Mouse (Mus musculus): ENCODE measurements around the gene Ttbk1. TPM values are rescaled to one million over a fixed set of nuclear protein-coding genes. Genes with fewer than 3 reads are reported as not detected.

Gene Ttbk1
- polyA plus RNA-seq, 1 experiment from 2014 or later: 5.0 TPM

DNA sequence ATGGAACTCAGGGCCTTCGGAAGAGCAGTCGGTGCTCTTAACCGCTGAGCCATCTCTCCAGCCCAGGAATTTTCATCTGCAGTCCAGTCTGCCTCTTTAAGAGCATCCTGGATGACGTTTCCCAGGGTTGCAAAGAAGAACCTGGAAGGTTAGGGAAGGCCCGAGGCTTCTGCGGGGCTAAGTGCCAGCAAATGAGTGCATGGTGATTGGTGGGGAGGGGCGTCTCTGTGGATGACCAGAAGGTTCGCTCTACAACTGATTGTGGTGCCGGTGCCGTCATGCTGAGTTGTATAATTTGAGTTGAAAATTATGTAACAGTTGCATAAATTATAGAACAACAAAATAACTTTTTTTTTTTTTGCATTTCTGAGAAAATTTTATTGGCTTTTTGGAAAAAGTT, 48.3 kb downstream of the Ttbk1 start:
- H3K9me3 ChIP-seq: no peaks in the 10 kb centered on the region
- H3K9ac ChIP-seq: no peak overlapping the region
- peaks cover 51% of the 10 kb centered on the region for H3K27me3 ChIP-seq
- H3K27ac ChIP-seq: no peak overlapping the region
- H3K4me1 ChIP-seq: peaks cover 16% of the 10 kb centered on the region; the same call in 1 of the 2 replicates
- no peaks in the 10 kb centered on the region; the same call in 1 of the 2 replicates for H3K36me3 ChIP-seq (replicated peaks)
- 94% methylated on average over 10 of the region's 10 CpGs for WGBS
- no peak for ATAC-seq (ENCODE audit: low FRiP score)
- H3K4me2 ChIP-seq: no peak overlapping the region
- H3K4me3 ChIP-seq (replicated peaks): no peak overlapping the region

- WGBS: 88% methylated on average over 4 of the region's 4 CpGs
- Histone ChIP-seq H3K4me3 (replicated peaks) (no peak within 1 kb of the TSS), H3K9ac (no peak within 1 kb of the TSS), H3K27me3 (peaks cover 51% of the 10 kb centered on the region), H3K27ac (no peak within 1 kb of the TSS), H3K36me3 (replicated peaks) (no peaks in the 10 kb centered on the region; the same call in 1 of the 2 replicates), H3K4me2 (no peak within 1 kb of the TSS), H3K9me3 (no peaks in the 10 kb centered on the region), H3K4me1 (peaks cover 22% of the 10 kb centered on the region)
- no peak for ATAC-seq (ENCODE audit: low FRiP score)
Observed at GRCm38 (mm10) chr17:46438298-46438873, 49.1 kb downstream of the Ttbk1 start, which contains the start of gene Slc22a7. Slc22a7 (minus strand) TSS chr17:46438457.

DNA sequence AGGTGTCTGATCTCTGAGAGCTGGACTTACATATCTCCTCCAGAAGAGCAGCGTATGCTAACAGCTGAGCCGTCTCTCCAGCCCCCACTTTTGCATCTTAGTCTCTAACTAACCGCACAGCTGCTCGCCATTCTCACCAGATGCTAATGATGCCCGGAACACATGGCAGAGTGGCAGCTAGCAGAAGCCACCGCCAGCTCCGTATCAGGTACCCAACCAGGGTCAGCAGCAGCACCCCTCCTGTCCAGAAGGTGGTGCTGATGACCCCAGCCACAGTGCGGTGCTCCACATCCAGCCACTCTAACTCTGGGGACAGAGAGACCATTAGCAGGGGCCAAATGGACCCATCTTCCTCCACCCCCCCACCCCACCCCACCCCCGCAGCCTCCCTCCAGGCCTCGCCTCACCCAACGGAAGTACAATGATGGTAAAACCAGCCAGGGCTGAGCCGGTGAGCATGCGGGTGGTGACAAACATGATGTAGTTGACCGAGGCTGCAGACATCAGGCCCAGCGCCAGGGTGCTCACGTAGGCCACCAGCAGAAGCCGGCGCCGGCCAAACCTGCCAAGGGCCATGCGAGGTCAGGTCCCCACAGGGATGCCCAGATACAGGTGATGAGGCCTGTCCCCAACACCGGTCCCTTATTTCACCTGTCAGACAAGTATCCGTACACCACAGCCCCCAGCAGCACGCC, 50.7 kb downstream of the Ttbk1 start:
- H3K4me1 ChIP-seq: peaks cover 15% of the 10 kb centered on the region
- H3K27me3 ChIP-seq: peaks cover 39% of the 10 kb centered on the region
- no peaks in the 10 kb centered on the region for H3K9me3 ChIP-seq
- H3K4me3 ChIP-seq (replicated peaks): no peak overlapping the region
- H3K27ac ChIP-seq: no peak overlapping the region
- ATAC-seq (ENCODE audit: low FRiP score): peak; percentile 62
- H3K4me2 ChIP-seq: peak overlapping the region; percentile 10; the same call in 1 of the 2 replicates
- H3K36me3 ChIP-seq (replicated peaks): no peaks in the 10 kb centered on the region
- WGBS: 28% methylated on average over 23 of the region's 23 CpGs
- no peak overlapping the region for H3K9ac ChIP-seq

GRCm38 (mm10) chr17:46433627-46434026, 53.8 kb downstream of the Ttbk1 start:
- Histone ChIP-seq H3K4me2 (peak overlapping the region; percentile 47), H3K36me3 (replicated peaks) (no peaks in the 10 kb centered on the region), H3K9ac (0 out of 2 replicates have a peak overlapping the region, but pooled peaks have one; percentile 33), H3K4me3 (replicated peaks) (0 out of 2 replicates have a peak overlapping the region, but pooled peaks have one; percentile 19), H3K4me1 (peaks cover 21% of the 10 kb centered on the region), H3K27me3 (peaks cover 37% of the 10 kb centered on the region), H3K27ac (no peak overlapping the region), H3K9me3 (no peaks in the 10 kb centered on the region)
- ATAC-seq (ENCODE audit: low FRiP score): peak; percentile 48; the same call in 1 of the 2 replicates
- WGBS: 4% methylated on average over 17 of the region's 17 CpGs

- Histone ChIP-seq H3K4me2 (peak within 1 kb of the TSS; percentile 47), H3K9ac (no peak within 1 kb of the TSS), H3K27me3 (0 out of 2 replicates have a peak, but pooled peaks cover 17% of the 10 kb centered on the region), H3K4me3 (replicated peaks) (peak within 1 kb of the TSS; percentile 18; the same call in 1 of the 2 replicates), H3K36me3 (replicated peaks) (no peaks in the 10 kb centered on the region), H3K27ac (no peak within 1 kb of the TSS), H3K9me3 (no peaks in the 10 kb centered on the region), H3K4me1 (peaks cover 11% of the 10 kb centered on the region; the same call in 1 of the 2 replicates)
- WGBS: 7% methylated on average over 18 of the region's 18 CpGs
- ATAC-seq (ENCODE audit: low FRiP score): no peak; the same call in 1 of the 2 replicates
Observed at GRCm38 (mm10) chr17:46428761-46429414, 58.6 kb downstream of the Ttbk1 start, which contains the start of gene Crip3. Crip3 (plus strand) TSS chr17:46428926.

DNA sequence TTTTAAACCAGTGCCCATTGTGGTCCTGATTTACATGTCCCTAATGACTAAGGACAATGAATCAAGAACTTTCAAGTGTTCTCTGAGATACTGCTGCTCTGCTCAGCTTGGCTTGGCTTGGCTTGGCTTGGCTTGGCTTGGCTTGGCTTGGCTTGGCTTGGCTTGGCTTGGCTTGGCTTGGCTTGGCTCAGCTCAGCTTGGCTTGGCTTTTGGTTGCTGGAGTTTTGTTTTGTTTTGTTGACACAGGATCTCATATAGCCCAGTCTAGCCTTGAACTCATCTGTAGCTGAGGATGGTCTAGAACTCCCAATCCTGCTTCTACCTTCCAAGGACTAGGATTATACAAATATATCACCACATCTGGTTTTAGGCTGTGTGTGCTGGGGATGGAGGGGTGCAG, 61.0 kb downstream of the Ttbk1 start:
- ATAC-seq (ENCODE audit: low FRiP score): no peak
- Histone ChIP-seq H3K9ac (no peak overlapping the region), H3K4me3 (replicated peaks) (no peak overlapping the region), H3K4me1 (peaks cover 7% of the 10 kb centered on the region; the same call in 1 of the 2 replicates), H3K4me2 (no peak overlapping the region), H3K27me3 (0 out of 2 replicates have a peak, but pooled peaks cover 7% of the 10 kb centered on the region), H3K27ac (no peak overlapping the region), H3K9me3 (no peaks in the 10 kb centered on the region), H3K36me3 (replicated peaks) (no peaks in the 10 kb centered on the region)

DNA sequence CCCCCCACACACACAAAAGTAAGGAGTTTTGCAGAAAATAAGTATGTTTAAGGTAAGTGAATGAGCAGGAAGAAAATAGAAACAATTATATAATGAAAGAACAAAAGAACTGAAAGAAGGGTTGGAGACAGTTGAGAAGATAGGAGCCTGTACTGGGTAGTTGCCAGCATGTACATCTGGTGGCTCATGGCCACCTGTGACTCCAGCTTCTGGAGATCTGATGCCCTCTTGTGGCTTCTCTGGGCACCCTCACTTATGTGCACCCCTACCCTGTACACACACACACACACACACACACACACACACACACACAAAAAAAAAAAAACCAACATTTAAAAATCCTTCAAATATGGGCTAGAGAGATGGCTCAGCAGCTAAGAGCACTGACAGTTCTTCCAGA, 67.8 kb downstream of the Ttbk1 start:
- Histone ChIP-seq H3K4me2 (no peak overlapping the region), H3K4me3 (replicated peaks) (no peak overlapping the region), H3K4me1 (no peaks in the 10 kb centered on the region; the same call in 1 of the 2 replicates), H3K9ac (no peak overlapping the region), H3K36me3 (replicated peaks) (peaks cover 5% of the 10 kb centered on the region), H3K27ac (no peak overlapping the region), H3K9me3 (no peaks in the 10 kb centered on the region), H3K27me3 (no peaks in the 10 kb centered on the region)
- no peak for ATAC-seq (ENCODE audit: low FRiP score)

GRCm38 (mm10) chr17:46418628-46419027, 68.8 kb downstream of the Ttbk1 start:
- no peak overlapping the region for H3K4me3 ChIP-seq (replicated peaks)
- H3K36me3 ChIP-seq (replicated peaks): peaks cover 12% of the 10 kb centered on the region
- ATAC-seq (ENCODE audit: low FRiP score): no peak
- no peak overlapping the region for H3K27ac ChIP-seq
- H3K9ac ChIP-seq: no peak overlapping the region
- 77% methylated on average over 5 of the region's 5 CpGs for WGBS
- no peaks in the 10 kb centered on the region for H3K9me3 ChIP-seq
- no peaks in the 10 kb centered on the region for H3K27me3 ChIP-seq
- no peak overlapping the region for H3K4me2 ChIP-seq
- no peaks in the 10 kb centered on the region; the same call in 1 of the 2 replicates for H3K4me1 ChIP-seq

- Histone ChIP-seq H3K27me3 (no peaks in the 10 kb centered on the region), H3K4me3 (replicated peaks) (no peak overlapping the region), H3K4me1 (no peaks in the 10 kb centered on the region), H3K4me2 (no peak overlapping the region), H3K27ac (no peak overlapping the region), H3K36me3 (replicated peaks) (peaks cover 65% of the 10 kb centered on the region), H3K9me3 (no peaks in the 10 kb centered on the region), H3K9ac (no peak overlapping the region)
- WGBS: 36% methylated on average over 3 of the region's 3 CpGs
- ATAC-seq (ENCODE audit: low FRiP score): no peak
Observed at GRCm38 (mm10) chr17:46408478-46408877, 79.0 kb downstream of the Ttbk1 start.

DNA sequence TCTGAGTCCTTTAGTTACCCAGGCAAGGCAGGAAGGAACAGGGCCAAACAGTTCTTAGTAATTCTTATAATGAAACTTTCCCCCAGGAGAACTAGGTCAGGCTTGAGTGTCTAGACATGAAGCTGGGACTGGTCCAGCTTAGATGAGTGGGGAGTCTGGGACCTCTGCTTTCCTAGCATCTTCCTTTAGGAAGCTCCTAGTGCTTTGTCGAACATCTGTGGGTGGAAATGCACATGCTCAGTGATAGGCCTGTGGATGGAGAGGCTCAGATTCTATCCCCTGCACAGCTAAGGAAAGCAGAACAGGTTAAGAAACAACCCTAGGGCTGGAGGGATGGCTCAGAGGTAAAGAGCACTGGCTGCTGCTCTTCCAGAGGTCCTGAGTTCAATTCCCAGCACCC, 92.8 kb downstream of the Ttbk1 start:
- H3K9ac ChIP-seq: no peak overlapping the region
- H3K4me2 ChIP-seq: no peak overlapping the region
- H3K9me3 ChIP-seq: no peaks in the 10 kb centered on the region
- H3K27me3 ChIP-seq: no peaks in the 10 kb centered on the region
- 96% methylated on average over 1 of the region's 1 CpGs for WGBS
- H3K36me3 ChIP-seq (replicated peaks): peaks cover 32% of the 10 kb centered on the region
- H3K4me1 ChIP-seq: no peaks in the 10 kb centered on the region
- no peak overlapping the region for H3K4me3 ChIP-seq (replicated peaks)
- ATAC-seq (ENCODE audit: low FRiP score): no peak
- no peak overlapping the region for H3K27ac ChIP-seq

DNA sequence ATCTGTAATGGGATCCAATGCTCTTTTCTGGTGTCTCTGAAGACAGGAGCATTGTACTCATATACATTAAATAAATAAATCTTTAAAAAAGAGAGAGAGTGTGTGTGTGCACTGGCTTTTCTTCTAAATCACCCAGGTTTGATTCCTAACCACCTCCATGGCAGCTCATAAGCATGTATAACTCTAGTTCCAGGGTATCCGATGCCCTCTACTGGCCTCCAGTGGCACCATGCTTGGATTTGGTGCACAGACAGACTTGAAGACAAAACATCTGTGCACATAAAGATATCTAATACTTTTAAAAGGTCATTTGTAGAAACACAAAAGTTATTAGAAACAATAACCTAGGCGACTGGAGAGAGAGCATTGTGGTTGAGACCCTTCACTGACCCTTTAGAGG, 94.5 kb downstream of the Ttbk1 start:
- Histone ChIP-seq H3K4me3 (replicated peaks) (no peak overlapping the region), H3K4me2 (no peak overlapping the region), H3K27me3 (no peaks in the 10 kb centered on the region), H3K9ac (no peak overlapping the region), H3K9me3 (no peaks in the 10 kb centered on the region), H3K27ac (no peak overlapping the region), H3K36me3 (replicated peaks) (peaks cover 32% of the 10 kb centered on the region), H3K4me1 (no peaks in the 10 kb centered on the region)
- ATAC-seq (ENCODE audit: low FRiP score): no peak
- WGBS: 44% methylated on average over 2 of the region's 2 CpGs

All from forebrain, embryonic 12.5 days (tissue).